Mouse (Mus musculus) heart, adult 2 months (tissue): Measurements from ENCODE around the gene Mnat1.

Experiments used
- CTCF ChIP-seq: fragments of 200-600 bp; IDR thresholded peaks from 2 replicates; pipeline ENCODE4 v1.8.1; 2022; ENCODE audit warnings: antibody characterized with exemption, mild to moderate bottlenecking, moderate library complexity
- POLR2A ChIP-seq: fragments of 200-500 bp; IDR thresholded peaks from 2 replicates; pipeline ENCODE4 v1.6.1; 2011; ENCODE audit warnings: mild to moderate bottlenecking, low read depth, low read length, control low read depth; ENCODE audit not compliant: insufficient read depth

DNA sequence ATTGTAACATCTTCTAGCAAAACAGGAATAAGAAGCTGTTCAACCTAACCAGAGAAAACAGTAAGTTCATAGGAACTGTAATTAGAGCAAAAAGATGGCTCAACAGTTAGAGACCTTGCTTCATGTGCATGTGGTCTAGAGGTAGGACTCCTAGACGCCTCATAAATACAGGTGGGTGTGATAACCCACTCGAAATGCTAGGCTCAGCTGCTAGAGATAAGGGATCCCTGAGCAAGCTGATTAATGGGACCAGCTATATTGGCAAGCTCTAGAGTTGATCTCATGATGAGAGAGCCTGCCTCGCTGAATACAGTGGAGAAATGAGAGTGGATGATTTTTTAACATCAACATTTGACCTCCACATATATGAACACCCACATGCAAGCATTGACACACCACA, 97.7 kb downstream of the Mnat1 start:
- TF ChIP-seq CTCF (no peak), POLR2A (no peak)
